Mouse (Mus musculus): ENCODE measurements around the gene Thbs3. TPM values are rescaled to one million over a fixed set of nuclear protein-coding genes. Genes with fewer than 3 reads are reported as not detected.
A peak's percentile ranks its signal among the peaks of the same experiment; 100 is the strongest.
"Not testable (repeated sequence)": the region's sequence is repeated elsewhere in the genome, so short reads cannot be mapped to it uniquely, and the experiment has no call there.

Gene Thbs3
- polyA plus RNA-seq, 1 experiment from 2014 or later, result 18.4 TPM

DNA sequence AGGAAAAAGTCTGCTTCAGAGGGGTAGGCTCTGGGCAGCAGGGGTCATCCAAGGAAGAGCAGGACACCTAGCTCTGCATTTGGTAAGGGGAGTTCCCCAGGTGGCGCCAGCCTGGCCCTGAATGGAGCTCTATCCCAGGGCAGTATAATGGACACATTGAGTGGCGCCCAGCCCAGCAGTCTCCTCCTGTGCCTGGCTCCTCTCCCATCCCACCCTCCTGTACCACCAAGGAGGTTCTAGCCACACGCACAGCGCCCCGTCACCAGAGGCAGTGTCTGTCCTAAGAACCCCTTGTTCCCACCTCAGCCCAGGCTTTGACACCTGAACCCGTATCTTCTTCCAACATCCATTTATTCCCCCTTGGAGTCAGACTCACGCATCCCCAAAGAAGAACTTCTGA lies 5.2 kb upstream of the Thbs3 start:
- no peaks in the 10 kb centered on the region for H3K27me3 ChIP-seq (ENCODE audit: insufficient read depth, low read length)
- no peak overlapping the region for H3K9ac ChIP-seq (replicated peaks; ENCODE audit: low read length)
- peak overlapping the region; percentile 23; the same call in 1 of the 2 replicates for H3K27ac ChIP-seq (ENCODE audit: low read length)
- peaks cover 40% of the 10 kb centered on the region for H3K36me3 ChIP-seq (ENCODE audit: insufficient read depth, low read length)
- no peak overlapping the region for H3K4me3 ChIP-seq (ENCODE audit: low read length)
- WGBS, result 86% methylated on average over 7 of the region's 7 CpGs
- ATAC-seq (ENCODE audit: low FRiP score, low TSS enrichment), result no peak
- H3K9me3 ChIP-seq (ENCODE audit: low read length), result no peaks in the 10 kb centered on the region
- H3K4me2 ChIP-seq (replicated peaks; ENCODE audit: low read depth, low read length), result no peak overlapping the region
- H3K4me1 ChIP-seq (ENCODE audit: insufficient read depth, low read length), result peaks cover 22% of the 10 kb centered on the region

GRCm38 (mm10) chr3:89210162-89210561 lies 4.8 kb upstream of the Thbs3 start:
- no peak overlapping the region for H3K4me2 ChIP-seq (replicated peaks; ENCODE audit: low read depth, low read length)
- no peak overlapping the region for H3K4me3 ChIP-seq (ENCODE audit: low read length)
- ATAC-seq (ENCODE audit: low FRiP score, low TSS enrichment), result no peak
- H3K4me1 ChIP-seq (ENCODE audit: insufficient read depth, low read length), result peaks cover 26% of the 10 kb centered on the region
- no peak overlapping the region for H3K9ac ChIP-seq (replicated peaks; ENCODE audit: low read length)
- H3K9me3 ChIP-seq (ENCODE audit: low read length), result no peaks in the 10 kb centered on the region
- H3K27me3 ChIP-seq (ENCODE audit: insufficient read depth, low read length), result no peaks in the 10 kb centered on the region
- H3K27ac ChIP-seq (ENCODE audit: low read length), result peak overlapping the region; percentile 23; the same call in 1 of the 2 replicates
- peaks cover 40% of the 10 kb centered on the region for H3K36me3 ChIP-seq (ENCODE audit: insufficient read depth, low read length)
- 64% methylated on average over 13 of the region's 13 CpGs for WGBS

- ATAC-seq (ENCODE audit: low FRiP score, low TSS enrichment), result no peak
- H3K27ac ChIP-seq (ENCODE audit: low read length), result no peak overlapping the region
- peaks cover 40% of the 10 kb centered on the region for H3K36me3 ChIP-seq (ENCODE audit: insufficient read depth, low read length)
- peaks cover 32% of the 10 kb centered on the region for H3K4me1 ChIP-seq (ENCODE audit: insufficient read depth, low read length)
- WGBS, result 55% methylated on average over 7 of the region's 7 CpGs
- no peaks in the 10 kb centered on the region for H3K9me3 ChIP-seq (ENCODE audit: low read length)
- H3K4me3 ChIP-seq (ENCODE audit: low read length), result no peak overlapping the region
- no peaks in the 10 kb centered on the region for H3K27me3 ChIP-seq (ENCODE audit: insufficient read depth, low read length)
- H3K9ac ChIP-seq (replicated peaks; ENCODE audit: low read length), result no peak overlapping the region
- H3K4me2 ChIP-seq (replicated peaks; ENCODE audit: low read depth, low read length), result no peak overlapping the region
Measured at GRCm38 (mm10) chr3:89210731-89211130, 4.2 kb upstream of the Thbs3 start.

DNA sequence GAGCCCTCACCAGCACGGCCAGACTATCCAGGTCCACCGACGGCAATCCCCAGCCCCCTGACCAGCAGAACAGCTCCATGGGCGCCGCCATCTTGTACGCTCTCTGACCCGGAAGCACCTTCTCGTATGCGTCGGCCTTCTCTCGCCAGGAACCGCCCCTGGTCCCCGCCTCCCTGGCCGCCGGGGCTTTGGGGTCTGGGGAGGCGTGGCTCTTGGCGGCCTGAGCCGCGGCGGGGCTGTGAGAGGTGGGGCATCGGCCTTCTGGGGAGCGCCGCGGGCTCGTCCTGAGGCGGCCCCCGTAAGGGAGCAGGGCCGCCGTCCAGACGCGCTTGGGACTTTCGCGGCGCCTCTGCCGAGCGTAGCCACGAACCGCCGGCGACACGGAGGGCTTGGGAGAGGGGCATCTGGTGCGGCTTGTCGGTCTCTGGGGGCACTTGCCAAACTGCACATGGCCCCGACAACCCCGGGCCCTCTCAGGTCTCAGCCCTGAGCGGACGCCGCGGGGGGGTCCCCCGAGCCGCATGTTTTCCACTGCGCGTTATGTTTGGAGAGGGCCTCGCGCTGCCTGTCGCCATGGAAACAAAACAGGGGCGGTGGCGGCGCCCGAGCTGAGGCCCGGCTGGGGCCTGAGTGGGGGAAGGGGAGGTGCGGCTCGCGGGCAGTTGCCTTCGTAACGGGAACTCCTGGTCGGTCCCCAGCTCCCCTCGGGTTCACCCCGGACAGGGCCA lies 1.0 kb upstream of the Thbs3 start:
- peak; percentile 92 for ATAC-seq (ENCODE audit: low FRiP score, low TSS enrichment)
- WGBS, result under 1% methylated on average over 69 of the region's 69 CpGs
- H3K4me1 ChIP-seq (ENCODE audit: insufficient read depth, low read length), result peaks cover 33% of the 10 kb centered on the region

GRCm38 (mm10) chr3:89215853-89216252 lies 873 bp downstream of the Thbs3 start:
- no peaks in the 10 kb centered on the region for H3K27me3 ChIP-seq (ENCODE audit: insufficient read depth, low read length)
- H3K4me2 ChIP-seq (replicated peaks; ENCODE audit: low read depth, low read length), result peak overlapping the region; percentile 84
- no peaks in the 10 kb centered on the region for H3K9me3 ChIP-seq (ENCODE audit: low read length)
- ATAC-seq (ENCODE audit: low FRiP score, low TSS enrichment), result peak; percentile 21; the same call in 1 of the 2 replicates
- 0% methylated on average over 6 of the region's 6 CpGs for WGBS
- no peaks in the 10 kb centered on the region for H3K36me3 ChIP-seq (ENCODE audit: insufficient read depth, low read length)
- H3K4me1 ChIP-seq (ENCODE audit: insufficient read depth, low read length), result peaks cover 28% of the 10 kb centered on the region
- H3K27ac ChIP-seq (ENCODE audit: low read length), result no peak overlapping the region
- peak overlapping the region; percentile 90 for H3K4me3 ChIP-seq (ENCODE audit: low read length)
- peak overlapping the region; percentile 83 for H3K9ac ChIP-seq (replicated peaks; ENCODE audit: low read length)

More for the DNA sequence above, 1.0 kb upstream of the Thbs3 start:
- no peaks in the 10 kb centered on the region for H3K27me3 ChIP-seq (ENCODE audit: insufficient read depth, low read length)
- H3K4me3 ChIP-seq (ENCODE audit: low read length), result peak overlapping the region; percentile 90
- peak overlapping the region; percentile 84 for H3K4me2 ChIP-seq (replicated peaks; ENCODE audit: low read depth, low read length)
- H3K9ac ChIP-seq (replicated peaks; ENCODE audit: low read length), result peak overlapping the region; percentile 83
- peaks cover 12% of the 10 kb centered on the region for H3K36me3 ChIP-seq (ENCODE audit: insufficient read depth, low read length)
- peak overlapping the region; percentile 95 for H3K27ac ChIP-seq (ENCODE audit: low read length)
- no peaks in the 10 kb centered on the region for H3K9me3 ChIP-seq (ENCODE audit: low read length)

DNA sequence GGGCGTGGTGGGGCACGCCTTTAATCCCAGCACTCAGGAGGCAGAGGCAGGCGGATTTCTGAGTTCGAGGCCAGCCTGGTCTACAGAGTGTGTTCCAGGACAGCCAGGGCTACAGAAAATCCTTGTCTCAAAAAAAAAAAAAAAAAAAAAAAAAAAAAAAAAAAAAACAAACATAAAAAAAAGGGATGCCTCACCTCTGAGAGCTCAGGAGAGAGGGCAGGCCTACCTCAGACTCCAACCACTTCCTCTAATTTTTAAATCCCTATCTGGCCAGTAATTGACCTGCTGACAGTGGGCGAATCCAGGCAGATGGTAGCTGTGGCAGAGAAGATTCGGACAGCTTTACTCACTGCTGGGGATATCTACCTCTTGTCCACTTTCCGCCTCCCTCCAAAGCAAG lies 1.4 kb downstream of the Thbs3 start:
- not testable (repeated sequence) for H3K36me3 ChIP-seq (ENCODE audit: insufficient read depth, low read length); H3K9me3 ChIP-seq (ENCODE audit: low read length); H3K4me2 ChIP-seq (replicated peaks; ENCODE audit: low read depth, low read length); H3K4me3 ChIP-seq (ENCODE audit: low read length); H3K27me3 ChIP-seq (ENCODE audit: insufficient read depth, low read length); ATAC-seq (ENCODE audit: low FRiP score, low TSS enrichment); H3K9ac ChIP-seq (replicated peaks; ENCODE audit: low read length); H3K27ac ChIP-seq (ENCODE audit: low read length)
- peaks cover 26% of the 10 kb centered on the region for H3K4me1 ChIP-seq (ENCODE audit: insufficient read depth, low read length)
- 80% methylated on average over 7 of the region's 7 CpGs for WGBS

DNA sequence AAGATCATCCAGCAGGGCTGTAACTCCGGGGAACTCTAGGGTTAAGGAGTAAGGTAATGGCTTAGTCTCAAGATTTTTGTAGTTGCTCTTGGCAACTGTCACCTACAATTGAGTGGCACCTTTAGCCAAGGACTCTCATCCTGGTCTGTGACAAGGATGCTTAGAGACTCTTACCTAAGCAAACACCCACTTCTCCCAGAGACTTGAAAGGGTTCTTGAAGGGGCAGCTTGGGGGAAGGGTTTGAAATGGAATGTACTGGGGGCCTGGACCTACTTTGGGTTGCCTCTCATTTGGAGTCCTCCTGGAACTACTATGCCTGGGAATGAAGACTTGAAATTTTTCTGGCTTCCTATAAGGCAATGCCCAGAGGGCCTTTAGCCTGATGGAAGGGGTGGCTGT lies 3.3 kb downstream of the Thbs3 start:
- Histone ChIP-seq H3K4me2 (replicated peaks; ENCODE audit: low read depth, low read length) (no peak overlapping the region), H3K27ac (ENCODE audit: low read length) (no peak overlapping the region)
- 76% methylated on average over 1 of the region's 1 CpGs for WGBS

GRCm38 (mm10) chr3:89219546-89219945 lies 4.6 kb downstream of the Thbs3 start:
- ATAC-seq (ENCODE audit: low FRiP score, low TSS enrichment), result no peak
- Histone ChIP-seq H3K9me3 (ENCODE audit: low read length) (no peaks in the 10 kb centered on the region), H3K27me3 (ENCODE audit: insufficient read depth, low read length) (no peaks in the 10 kb centered on the region), H3K9ac (replicated peaks; ENCODE audit: low read length) (peak overlapping the region; percentile 44; the same call in 1 of the 2 replicates), H3K36me3 (ENCODE audit: insufficient read depth, low read length) (no peaks in the 10 kb centered on the region), H3K27ac (ENCODE audit: low read length) (no peak overlapping the region), H3K4me3 (ENCODE audit: low read length) (no peak overlapping the region), H3K4me1 (ENCODE audit: insufficient read depth, low read length) (peaks cover 13% of the 10 kb centered on the region), H3K4me2 (replicated peaks; ENCODE audit: low read depth, low read length) (no peak overlapping the region)
- WGBS, result 29% methylated on average over 8 of the region's 8 CpGs

More for the DNA sequence above, 3.3 kb downstream of the Thbs3 start:
- Histone ChIP-seq H3K4me1 (ENCODE audit: insufficient read depth, low read length) (peaks cover 17% of the 10 kb centered on the region), H3K27me3 (ENCODE audit: insufficient read depth, low read length) (no peaks in the 10 kb centered on the region), H3K9me3 (ENCODE audit: low read length) (no peaks in the 10 kb centered on the region), H3K9ac (replicated peaks; ENCODE audit: low read length) (no peak overlapping the region), H3K36me3 (ENCODE audit: insufficient read depth, low read length) (no peaks in the 10 kb centered on the region), H3K4me3 (ENCODE audit: low read length) (no peak overlapping the region)
- no peak for ATAC-seq (ENCODE audit: low FRiP score, low TSS enrichment)

- H3K27ac ChIP-seq (ENCODE audit: low read length), result no peak overlapping the region
- H3K9me3 ChIP-seq (ENCODE audit: low read length), result no peaks in the 10 kb centered on the region
- no peak overlapping the region for H3K4me3 ChIP-seq (ENCODE audit: low read length)
- no peak overlapping the region for H3K4me2 ChIP-seq (replicated peaks; ENCODE audit: low read depth, low read length)
- H3K4me1 ChIP-seq (ENCODE audit: insufficient read depth, low read length), result peaks cover 6% of the 10 kb centered on the region
- 75% methylated on average over 5 of the region's 5 CpGs for WGBS
- no peaks in the 10 kb centered on the region for H3K36me3 ChIP-seq (ENCODE audit: insufficient read depth, low read length)
- H3K27me3 ChIP-seq (ENCODE audit: insufficient read depth, low read length), result 0 out of 2 replicates have a peak, but pooled peaks cover 3% of the 10 kb centered on the region
- no peak overlapping the region for H3K9ac ChIP-seq (replicated peaks; ENCODE audit: low read length)
- no peak for ATAC-seq (ENCODE audit: low FRiP score, low TSS enrichment)
Measured at GRCm38 (mm10) chr3:89221167-89221566, 6.2 kb downstream of the Thbs3 start.

- Histone ChIP-seq H3K36me3 (ENCODE audit: insufficient read depth, low read length) (no peaks in the 10 kb centered on the region), H3K9ac (replicated peaks; ENCODE audit: low read length) (no peak overlapping the region), H3K4me1 (ENCODE audit: insufficient read depth, low read length) (peaks cover 35% of the 10 kb centered on the region), H3K9me3 (ENCODE audit: low read length) (no peaks in the 10 kb centered on the region), H3K27ac (ENCODE audit: low read length) (no peak overlapping the region), H3K4me2 (replicated peaks; ENCODE audit: low read depth, low read length) (no peak overlapping the region), H3K4me3 (ENCODE audit: low read length) (no peak overlapping the region), H3K27me3 (ENCODE audit: insufficient read depth, low read length) (peaks cover 3% of the 10 kb centered on the region; the same call in 1 of the 2 replicates)
- ATAC-seq (ENCODE audit: low FRiP score, low TSS enrichment), result no peak
- WGBS, result 80% methylated on average over 11 of the region's 11 CpGs
Measured at GRCm38 (mm10) chr3:89224796-89225195, 9.8 kb downstream of the Thbs3 start.

Data from kidney, embryonic 16.5 days (tissue).